ENCODE assay signal across 33 mouse cellular contexts in genomic region chr7:46993079-46993478, GRCm38 (mm10). TPM values are rescaled to one million over a fixed set of nuclear protein-coding genes. Genes with fewer than 3 reads are reported as not detected.
"Had no signal": no experiment of that assay in that cellular context is flagged by ENCODE, and none has a peak within 500 bp of the region (broad histone marks: within the 10 kb centered on the region; RNA-seq: fewer than 3 reads in every experiment).

No protein-coding gene starts in this region.

- H3K9me3 ChIP-seq: lung, embryonic 15.5 days; midbrain, embryonic 10.5 days; midbrain, embryonic 13.5 days; neural tube, embryonic 13.5 days; stomach, embryonic 15.5 days had no signal

- H3K4me2 ChIP-seq: liver, embryonic 11.5 days; lung, embryonic 15.5 days; midbrain, embryonic 13.5 days; neural tube, embryonic 13.5 days; stomach, embryonic 15.5 days had no signal

- H3K9ac ChIP-seq: liver, embryonic 14.5 days; lung, embryonic 15.5 days; midbrain, embryonic 13.5 days; neural tube, embryonic 13.5 days; stomach, embryonic 15.5 days had no signal

- H3K4me1 ChIP-seq: lung, embryonic 15.5 days; midbrain, embryonic 10.5 days; midbrain, embryonic 13.5 days; neural tube, embryonic 13.5 days; stomach, embryonic 15.5 days had no signal

- H3K4me3 ChIP-seq: left cerebral cortex, adult 2 months; lung, embryonic 15.5 days; midbrain, embryonic 10.5 days; midbrain, embryonic 13.5 days; myocyte; neural tube, embryonic 13.5 days; stomach, embryonic 15.5 days had no signal

- ATAC-seq: intestine, postnatal 0 days; midbrain, embryonic 13.5 days; midbrain, embryonic 16.5 days had no signal

- DNase-seq: kidney, adult 2 months; kidney, postnatal 25 days; layer of hippocampus, postnatal 36 days; lung, adult 18-20 months; lung, postnatal 10 days; lung, postnatal 36 days; retina, postnatal 1 day; right cerebral cortex, postnatal 25 days; thymus, postnatal 25 days had no signal

- H3K27me3 ChIP-seq: lung, embryonic 15.5 days; midbrain, embryonic 13.5 days; neural tube, embryonic 13.5 days; stomach, embryonic 15.5 days had no signal

- H3K27ac ChIP-seq: kidney, postnatal 0 days; left cerebral cortex, adult 2 months; liver, embryonic 14.5 days; lung, embryonic 15.5 days; midbrain, embryonic 10.5 days; midbrain, embryonic 13.5 days; neural tube, embryonic 13.5 days; stomach, embryonic 15.5 days had no signal

RNA-seq across cellular contexts. Expression of gene Gm9999, which starts 9.7 kb away (rescaled TPM):
- total RNA-seq: layer of hippocampus, adult 8-10 months; layer of hippocampus, postnatal 10 days; layer of hippocampus, postnatal 36 days; left cerebral cortex, adult 2 months; left cerebral cortex, postnatal 10 days; left cerebral cortex, postnatal 36 days; monocyte, adult 5-6 weeks; neutrophil, adult 5-6 weeks had no signal
- polyA plus RNA-seq: intestine, postnatal 0 days; kidney, adult 2 months; kidney, embryonic 14.5 days; kidney, postnatal 0 days; large intestine, adult 2 months; limb, embryonic 11.5 days; limb, embryonic 14.5 days; liver, embryonic 11.5 days; liver, embryonic 14.5 days; lung, embryonic 15.5 days; midbrain, embryonic 10.5 days; midbrain, embryonic 13.5 days; midbrain, embryonic 16.5 days; myocyte; neural tube, embryonic 13.5 days; spleen, adult 2 months; stomach, embryonic 15.5 days; thymus, postnatal 0 days had no signal
